Mouse (Mus musculus) ZHBTc4 (cell line): ENCODE results near the gene Togaram2.
"Not testable (repeated sequence)": the region's sequence is repeated elsewhere in the genome, so short reads cannot be mapped to it uniquely, and the experiment has no call there.

ENCODE experiments used
- DNase-seq: peaks from one replicate; pipeline ENCODE4 v3.0.0-alpha.2; 2011; ENCODE audit warnings: low read depth, low spot score

Gene Togaram2

GRCm38 (mm10) chr17:71673092-71673491 lies at the start of gene Togaram2:
TSS of gene Togaram2 (plus strand) at chr17:71673261.
- DNase-seq: no peak

- no peak for DNase-seq
These were observed 41.3 kb upstream of the Togaram2 start for GRCm38 (mm10) chr17:71631806-71632205.

- DNase-seq: no peak
These were observed 39.7 kb upstream of the Togaram2 start for GRCm38 (mm10) chr17:71633350-71633749.

- DNase-seq: no peak
These were observed 36.3 kb upstream of the Togaram2 start for GRCm38 (mm10) chr17:71636786-71637185.

GRCm38 (mm10) chr17:71637750-71638265 lies 35.3 kb upstream of the Togaram2 start:
- no peak for DNase-seq

GRCm38 (mm10) chr17:71639056-71639455 lies 34.0 kb upstream of the Togaram2 start:
- not testable (repeated sequence) for DNase-seq

- no peak for DNase-seq
These were observed 32.5 kb upstream of the Togaram2 start for GRCm38 (mm10) chr17:71640421-71641085.

- DNase-seq: peak; percentile 60
These were observed 30.9 kb upstream of the Togaram2 start for GRCm38 (mm10) chr17:71642190-71642589.

- peak; percentile 60 for DNase-seq
These were observed 23.1 kb upstream of the Togaram2 start for GRCm38 (mm10) chr17:71650011-71650410.

- no peak for DNase-seq
These were observed 20.6 kb upstream of the Togaram2 start for GRCm38 (mm10) chr17:71652495-71652894.

- no peak for DNase-seq
These were observed 20.1 kb upstream of the Togaram2 start for GRCm38 (mm10) chr17:71652934-71653333.

- no peak for DNase-seq
These were observed 15.5 kb upstream of the Togaram2 start for GRCm38 (mm10) chr17:71657521-71657920.

GRCm38 (mm10) chr17:71658666-71659065 lies 14.4 kb upstream of the Togaram2 start:
- DNase-seq: no peak

GRCm38 (mm10) chr17:71660390-71660789 lies 12.7 kb upstream of the Togaram2 start:
- DNase-seq: no peak

- DNase-seq: peak; percentile 81
These were observed 10.3 kb upstream of the Togaram2 start for GRCm38 (mm10) chr17:71662751-71663250.

- no peak for DNase-seq
These were observed 9.6 kb upstream of the Togaram2 start for GRCm38 (mm10) chr17:71663491-71663890.

GRCm38 (mm10) chr17:71664172-71664571 lies 8.9 kb upstream of the Togaram2 start:
- DNase-seq: no peak

- no peak for DNase-seq
These were observed 7.9 kb upstream of the Togaram2 start for GRCm38 (mm10) chr17:71665201-71665600.

GRCm38 (mm10) chr17:71669511-71669910 lies 3.5 kb upstream of the Togaram2 start:
- no peak for DNase-seq

- DNase-seq: peak; percentile 82
These were observed 1.1 kb upstream of the Togaram2 start for GRCm38 (mm10) chr17:71671840-71672546.

GRCm38 (mm10) chr17:71673936-71674335 lies 875 bp downstream of the Togaram2 start:
- no peak for DNase-seq

GRCm38 (mm10) chr17:71674886-71675285 lies 1.8 kb downstream of the Togaram2 start:
- DNase-seq: no peak

GRCm38 (mm10) chr17:71681666-71682065 lies 8.6 kb downstream of the Togaram2 start:
- DNase-seq: no peak
